In the genomic region with DNA sequence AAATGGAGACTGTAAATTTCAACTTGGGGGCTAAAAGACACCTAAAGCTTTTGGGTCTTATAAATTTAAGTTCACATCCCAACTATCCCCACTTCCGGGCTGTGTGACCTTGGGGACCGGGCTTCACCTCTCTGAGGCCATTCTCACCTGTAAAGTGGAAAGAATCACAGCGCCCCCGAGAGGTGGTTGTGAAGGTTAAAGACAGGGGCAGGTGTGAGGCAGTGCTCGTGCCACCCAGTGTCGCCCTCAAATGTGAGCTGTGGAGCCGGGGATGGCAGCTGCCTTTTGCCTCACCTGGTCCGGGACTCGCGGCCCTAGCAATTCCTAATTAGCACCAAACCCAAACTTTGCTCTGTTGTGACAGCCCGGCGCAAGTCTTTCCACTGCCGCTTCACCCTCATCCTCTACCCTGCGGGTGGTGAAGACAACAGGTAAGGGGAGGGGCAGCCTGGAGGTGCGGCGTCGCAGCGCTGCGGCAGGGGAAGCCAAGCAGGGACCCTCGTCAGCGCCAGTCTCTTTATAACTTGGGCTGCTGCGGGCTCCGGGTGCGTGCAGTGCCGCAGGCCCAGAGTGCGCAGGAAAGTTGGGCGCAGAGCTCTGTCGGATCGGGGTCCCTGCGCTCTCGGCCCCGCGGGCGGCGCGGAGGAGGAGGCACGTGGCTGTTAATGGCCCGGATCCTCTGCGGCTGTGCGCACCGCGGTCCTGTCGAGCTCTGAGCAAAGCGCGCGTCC, we compare ENCODE assay signal across 8 mouse cellular contexts. TPM values are rescaled to one million over a fixed set of nuclear protein-coding genes. Genes with fewer than 3 reads are reported as not detected.
DNase-seq lines count a peak whose midpoint lies in the region; ATAC-seq and TF ChIP-seq lines count a peak whose summit lies in the region.

No protein-coding gene starts in this region.

- H3K4me1 ChIP-seq in neural tube, embryonic 11.5 days (ENCODE audit: control insufficient read depth, insufficient read depth, low read length) = peaks cover 18% of the 10 kb centered on the region
- no peaks in the 10 kb centered on the region for H3K4me1 ChIP-seq in intestine, postnatal 0 days (replicated peaks; ENCODE audit: control insufficient read depth, insufficient read depth, low read length)
- H3K4me1 ChIP-seq in stomach, embryonic 14.5 days (ENCODE audit: control insufficient read depth, insufficient read depth, low read length) = no peaks in the 10 kb centered on the region; the same call in 1 of the 2 replicates

- no peaks in the 10 kb centered on the region for H3K9me3 ChIP-seq in neural tube, embryonic 11.5 days (ENCODE audit: control insufficient read depth, low read length)
- H3K9me3 ChIP-seq in intestine, postnatal 0 days (ENCODE audit: control insufficient read depth) = no peaks in the 10 kb centered on the region
- H3K9me3 ChIP-seq in stomach, embryonic 14.5 days (ENCODE audit: control insufficient read depth, low read depth, low read length) = no peaks in the 10 kb centered on the region

- no peak overlapping the region for H3K27ac ChIP-seq in neural tube, embryonic 11.5 days (ENCODE audit: low read depth, low read length)
- H3K27ac ChIP-seq in intestine, postnatal 0 days (ENCODE audit: low read depth, low read length) = no peak overlapping the region
- no peak overlapping the region for H3K27ac ChIP-seq in stomach, embryonic 14.5 days (ENCODE audit: low read length)

- peak overlapping the region; percentile 67 for H3K9ac ChIP-seq in neural tube, embryonic 11.5 days (ENCODE audit: low read length)
- no peak overlapping the region for H3K9ac ChIP-seq in intestine, postnatal 0 days (ENCODE audit: low read depth, low read length)
- no peak overlapping the region for H3K9ac ChIP-seq in stomach, embryonic 14.5 days (replicated peaks; ENCODE audit: low read depth, low read length)

- peak overlapping the region; percentile 51 for H3K4me3 ChIP-seq in neural tube, embryonic 11.5 days (ENCODE audit: low read depth, low read length)
- H3K4me3 ChIP-seq in intestine, postnatal 0 days (ENCODE audit: low read depth, low read length) = peak overlapping the region; percentile 31
- H3K4me3 ChIP-seq in stomach, embryonic 14.5 days (ENCODE audit: low read depth, low read length) = peak overlapping the region; percentile 31

- no peaks in the 10 kb centered on the region for H3K36me3 ChIP-seq in neural tube, embryonic 11.5 days (ENCODE audit: control insufficient read depth, insufficient read depth, low read length)
- H3K36me3 ChIP-seq in intestine, postnatal 0 days (ENCODE audit: control insufficient read depth, insufficient read depth) = no peaks in the 10 kb centered on the region
- no peaks in the 10 kb centered on the region for H3K36me3 ChIP-seq in stomach, embryonic 14.5 days (ENCODE audit: control insufficient read depth, insufficient read depth, low read length)

- no peak for ATAC-seq in neural tube, embryonic 11.5 days (ENCODE audit: insufficient read depth, low FRiP score, low TSS enrichment)
- ATAC-seq in intestine, postnatal 0 days = no peak
- no peak for ATAC-seq in stomach, embryonic 14.5 days (ENCODE audit: insufficient number of reproducible peaks, insufficient read depth, low FRiP score, low read depth)

- no peak for TF ChIP-seq CTCF in intestine, postnatal 0 days (IDR thresholded peaks at IDR 0.05; ENCODE audit: low read depth)

- H3K4me2 ChIP-seq in neural tube, embryonic 11.5 days (ENCODE audit: low read depth) = peak overlapping the region; percentile 89
- H3K4me2 ChIP-seq in intestine, postnatal 0 days (replicated peaks; ENCODE audit: low read depth) = peak overlapping the region; percentile 63
- peak overlapping the region; percentile 88 for H3K4me2 ChIP-seq in stomach, embryonic 14.5 days (replicated peaks; ENCODE audit: low read depth, low read length)

- H3K27me3 ChIP-seq in neural tube, embryonic 11.5 days (ENCODE audit: control insufficient read depth, insufficient read depth, low read length) = peaks cover 26% of the 10 kb centered on the region
- H3K27me3 ChIP-seq in intestine, postnatal 0 days (replicated peaks; ENCODE audit: control insufficient read depth, insufficient read depth, low read length) = peaks cover 73% of the 10 kb centered on the region
- peaks cover 37% of the 10 kb centered on the region for H3K27me3 ChIP-seq in stomach, embryonic 14.5 days (ENCODE audit: control insufficient read depth, insufficient read depth, low read length)

- DNase-seq in cerebellum, adult 8-10 months = peak; percentile 14
- DNase-seq in cerebellum, adult 11 months = no peak
- no peak for DNase-seq in neural tube, embryonic 11.5 days (ENCODE audit: low spot score)
- DNase-seq in neural tube, embryonic 10.5 days (ENCODE audit: extremely low spot score, low spot score) = no peak
- no peak for DNase-seq in layer of hippocampus, adult 11-12 months (ENCODE audit: low spot score)
- no peak for DNase-seq in Muller cell, postnatal 12 days (ENCODE audit: inconsistent ontology term)

- WGBS in neural tube, embryonic 11.5 days = 2% methylated on average over 45 of the region's 46 CpGs
- WGBS in intestine, postnatal 0 days = 3% methylated on average over 42 of the region's 46 CpGs
- 3% methylated on average over 34 of the region's 46 CpGs for WGBS in stomach, embryonic 14.5 days

RNA-seq across cellular contexts. Expression of a gene that starts 16.0 kb away (rescaled TPM):
- 1.9 and 2.0 TPM in 2 replicates for polyA plus RNA-seq in neural tube, embryonic 11.5 days (2014; fragmentation: Nextera tagmentation; extraction: Ambion mirVana)
- polyA plus RNA-seq in intestine, postnatal 0 days (2015; fragmentation: Nextera tagmentation; extraction: Ambion mirVana) = 0.22 and 0.27 TPM in 2 replicates
- 0.27 and 0.33 TPM in 2 replicates for polyA plus RNA-seq in stomach, embryonic 14.5 days (2014; fragmentation: Nextera tagmentation; extraction: Ambion mirVana)

RNA-seq across cellular contexts. Expression of a gene that starts 34.8 kb away (rescaled TPM):
- 39.8 and 41.5 TPM in 2 replicates for polyA plus RNA-seq in neural tube, embryonic 11.5 days (2014; fragmentation: Nextera tagmentation; extraction: Ambion mirVana)
- polyA plus RNA-seq in intestine, postnatal 0 days (2015; fragmentation: Nextera tagmentation; extraction: Ambion mirVana) = 27.2 and 33.7 TPM in 2 replicates
- 33.8 and 37.5 TPM in 2 replicates for polyA plus RNA-seq in stomach, embryonic 14.5 days (2014; fragmentation: Nextera tagmentation; extraction: Ambion mirVana)

RNA-seq across cellular contexts. Expression of a gene that starts 59.5 kb away (rescaled TPM):
- polyA plus RNA-seq in neural tube, embryonic 11.5 days (2014; fragmentation: Nextera tagmentation; extraction: Ambion mirVana) = 0.78 and 0.93 TPM in 2 replicates
- 0.08 and 0.16 TPM in 2 replicates for polyA plus RNA-seq in intestine, postnatal 0 days (2015; fragmentation: Nextera tagmentation; extraction: Ambion mirVana)
- 0.48 and 0.49 TPM in 2 replicates for polyA plus RNA-seq in stomach, embryonic 14.5 days (2014; fragmentation: Nextera tagmentation; extraction: Ambion mirVana)
